Mouse (Mus musculus): Measurements from ENCODE around the gene Olah. TPM values are rescaled to one million over a fixed set of nuclear protein-coding genes. Genes with fewer than 3 reads are reported as not detected.

The Olah gene
- not detected for polyA plus RNA-seq (2014; fragmentation: Illumina TruSeq; extraction: RNeasy Lipid Tissue Mini Kit (QIAGEN cat#74804); ENCODE audit: low read depth, low replicate concordance)

DNA sequence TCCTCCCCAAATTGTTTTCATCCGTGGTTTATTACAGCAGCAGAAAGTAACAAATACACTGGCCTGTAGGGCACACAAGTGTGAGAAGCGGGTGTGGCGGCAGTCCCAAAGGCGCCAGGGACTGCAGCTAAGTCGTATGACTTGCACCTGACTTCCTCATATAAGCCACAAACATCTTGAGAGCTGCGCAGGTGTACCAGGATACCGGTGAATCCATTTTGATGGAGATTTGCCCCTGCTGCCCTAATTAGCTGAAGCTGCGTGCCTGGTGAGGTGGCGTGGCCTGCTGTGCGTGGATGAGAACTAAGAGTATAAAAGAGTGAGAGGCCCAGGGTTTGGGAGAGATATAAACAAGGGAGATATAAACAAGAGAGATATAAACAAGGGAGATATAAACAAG, at the start of gene Olah:
Gene Olah (minus strand): TSS at position 101 of the 400 bp plus-strand sequence.

DNA sequence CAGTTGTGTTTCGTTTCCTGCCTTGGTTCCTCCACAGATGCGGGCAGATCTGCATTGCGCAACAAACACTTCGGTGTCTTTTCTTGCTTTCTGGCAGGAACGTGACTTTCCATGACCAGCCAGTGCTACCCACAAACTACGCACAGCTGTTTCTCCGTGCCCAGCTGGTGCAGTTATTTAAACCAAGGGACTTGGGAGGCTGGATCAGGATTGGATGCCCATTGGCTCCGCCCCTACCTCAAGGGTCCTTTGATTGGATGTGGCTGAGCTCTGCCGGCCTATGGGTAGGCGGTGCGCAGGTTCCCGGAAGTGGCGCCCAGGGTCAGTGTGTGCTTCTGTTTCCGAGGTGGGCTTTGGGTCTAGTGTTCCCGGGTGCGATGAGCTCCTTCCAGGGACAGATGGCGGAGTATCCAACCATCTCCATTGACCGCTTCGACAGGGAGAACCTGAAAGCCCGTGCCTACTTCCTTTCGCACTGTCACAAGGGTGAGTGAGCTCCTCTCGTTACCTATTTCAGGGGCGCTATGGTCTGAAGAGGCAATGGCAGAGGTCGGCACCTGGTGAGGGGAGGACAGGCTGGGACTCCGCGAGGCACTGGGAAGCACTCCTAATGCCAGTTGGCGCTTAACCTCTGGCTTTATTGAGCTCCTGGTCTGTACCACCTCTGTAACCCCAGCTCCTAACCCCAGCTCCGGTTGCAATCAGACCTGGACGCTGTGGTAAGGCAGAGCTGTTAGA, 27.0 kb upstream of the Olah start, which contains the start of gene Dclre1c:
Gene Dclre1c (plus strand): TSS at position 291 of the 738 bp plus-strand sequence.

DNA sequence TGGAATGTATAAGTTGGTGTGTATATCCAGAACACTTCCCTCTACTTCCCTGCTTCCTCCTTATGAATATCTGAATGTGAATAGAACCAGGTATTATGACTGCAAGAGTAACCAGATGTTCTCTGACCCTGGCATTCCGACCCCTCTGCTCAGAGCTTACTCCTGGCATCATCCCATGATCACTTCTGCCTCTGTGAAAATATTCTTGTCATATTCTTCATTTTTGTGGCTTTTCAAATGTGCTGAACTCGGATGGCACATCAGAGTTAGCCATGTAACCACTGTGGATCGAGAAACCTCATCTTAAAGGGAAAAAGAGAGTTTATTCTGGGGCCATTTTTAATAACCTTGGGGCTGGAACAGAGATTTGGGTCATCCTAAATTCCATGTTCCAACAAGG, 25.5 kb upstream of the Olah start, which contains the start of gene Meig1:
Gene Meig1 (minus strand): TSS at position 101 of the 400 bp plus-strand sequence.

DNA sequence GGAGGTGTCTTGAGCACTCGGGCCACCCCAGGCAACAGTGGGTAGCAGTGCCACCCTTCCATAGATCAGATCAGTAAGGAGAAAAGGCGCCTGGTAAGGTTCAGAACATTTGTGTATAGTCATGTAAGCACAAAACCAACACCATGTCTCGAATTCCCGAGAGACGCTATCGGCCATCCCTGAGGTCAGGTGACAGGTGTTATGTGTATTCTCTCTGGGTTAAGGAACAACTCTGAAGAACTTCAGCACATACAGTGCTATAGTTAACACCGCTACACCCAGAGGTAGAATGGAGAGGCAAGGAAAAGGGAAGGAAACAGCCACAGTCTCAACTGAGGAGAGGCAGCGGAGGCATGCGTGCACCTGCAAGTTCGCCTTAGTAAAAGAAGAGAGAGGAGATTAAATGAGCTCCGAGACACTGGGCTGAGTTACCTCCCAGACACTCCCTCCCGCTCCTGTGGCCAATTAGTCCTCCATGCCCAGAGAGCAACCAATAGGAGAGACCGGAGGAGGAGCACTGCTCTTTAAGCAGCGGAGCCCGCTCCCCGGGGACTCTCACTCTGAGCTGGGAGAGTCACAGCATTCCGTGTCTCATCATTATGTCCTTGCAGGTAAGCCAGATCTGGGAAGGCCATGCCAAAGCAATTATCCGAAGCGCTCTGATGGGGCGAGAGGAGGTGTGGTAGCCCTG, 61.3 kb downstream of the Olah start, which contains the start of gene Acbd7:
Gene Acbd7 (plus strand): TSS at position 558 of the 691 bp plus-strand sequence.

DNA sequence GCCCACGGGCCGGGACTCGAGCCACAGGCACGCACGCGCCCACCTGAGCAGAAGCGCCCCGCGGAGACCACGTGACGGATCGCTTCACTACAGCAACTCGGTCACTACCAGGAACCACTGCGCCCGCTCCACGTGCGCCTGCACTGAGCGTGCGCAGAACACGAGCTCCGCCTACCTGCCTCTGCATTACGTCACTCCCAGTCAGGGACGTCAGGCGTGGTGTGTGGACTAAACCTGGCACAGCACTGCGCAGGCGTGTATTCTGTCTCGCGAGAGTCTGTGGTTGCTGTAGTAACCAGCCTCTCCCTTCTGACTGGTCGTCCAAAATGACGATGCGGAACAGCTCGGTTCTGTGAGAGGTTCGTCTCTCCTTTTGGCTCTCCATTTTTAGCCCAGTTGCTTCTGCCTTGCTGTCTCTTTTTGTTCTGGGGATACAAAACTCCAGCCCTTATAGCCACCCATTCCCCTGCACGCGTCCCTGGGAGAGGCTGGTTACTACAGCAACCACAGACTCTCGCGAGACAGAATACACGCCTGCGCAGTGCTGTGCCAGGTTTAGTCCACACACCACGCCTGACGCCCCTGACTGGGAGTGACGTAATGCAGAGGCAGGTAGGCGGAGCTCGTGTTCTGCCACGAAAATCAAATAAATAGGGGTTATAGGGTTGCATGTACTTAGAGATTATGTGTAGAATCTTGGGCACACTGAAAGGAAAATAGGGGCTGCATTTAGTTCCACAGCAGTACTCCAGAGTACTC, 64.3 kb downstream of the Olah start, which contains the start of gene Rpp38:
Gene Rpp38 (minus strand): TSS at position 160 of the 759 bp plus-strand sequence.

Other genes with a start within 250 kb of the Olah start
- 7.6 TPM for gene Nmt2, start 113.0 kb downstream of the Olah start, polyA plus RNA-seq (2014; fragmentation: Illumina TruSeq; extraction: RNeasy Lipid Tissue Mini Kit (QIAGEN cat#74804); ENCODE audit: low read depth, low replicate concordance)
- gene Rpp38, start 64.6 kb downstream of the Olah start, polyA plus RNA-seq (2014; fragmentation: Illumina TruSeq; extraction: RNeasy Lipid Tissue Mini Kit (QIAGEN cat#74804); ENCODE audit: low read depth, low replicate concordance), result 6.9 TPM
- gene Acbd7, start 61.0 kb downstream of the Olah start, polyA plus RNA-seq (2014; fragmentation: Illumina TruSeq; extraction: RNeasy Lipid Tissue Mini Kit (QIAGEN cat#74804); ENCODE audit: low read depth, low replicate concordance), result 1.2 TPM
- gene Meig1, start 25.4 kb upstream of the Olah start, polyA plus RNA-seq (2014; fragmentation: Illumina TruSeq; extraction: RNeasy Lipid Tissue Mini Kit (QIAGEN cat#74804); ENCODE audit: low read depth, low replicate concordance), result 3.0 TPM
- 3.7 TPM for gene Dclre1c, start 26.9 kb upstream of the Olah start, polyA plus RNA-seq (2014; fragmentation: Illumina TruSeq; extraction: RNeasy Lipid Tissue Mini Kit (QIAGEN cat#74804); ENCODE audit: low read depth, low replicate concordance)
- gene Suv39h2, start 77.8 kb upstream of the Olah start, polyA plus RNA-seq (2014; fragmentation: Illumina TruSeq; extraction: RNeasy Lipid Tissue Mini Kit (QIAGEN cat#74804); ENCODE audit: low read depth, low replicate concordance), result 1.5 TPM
- 0.99 TPM for gene Gm45902, start 115.6 kb upstream of the Olah start, polyA plus RNA-seq (2014; fragmentation: Illumina TruSeq; extraction: RNeasy Lipid Tissue Mini Kit (QIAGEN cat#74804); ENCODE audit: low read depth, low replicate concordance)
- gene Hspa14, start 115.6 kb upstream of the Olah start, polyA plus RNA-seq (2014; fragmentation: Illumina TruSeq; extraction: RNeasy Lipid Tissue Mini Kit (QIAGEN cat#74804); ENCODE audit: low read depth, low replicate concordance), result 28.4 TPM
- 25.5 TPM for gene Cdnf, start 115.8 kb upstream of the Olah start, polyA plus RNA-seq (2014; fragmentation: Illumina TruSeq; extraction: RNeasy Lipid Tissue Mini Kit (QIAGEN cat#74804); ENCODE audit: low read depth, low replicate concordance)
- gene Fam107b, start 173.3 kb upstream of the Olah start, polyA plus RNA-seq (2014; fragmentation: Illumina TruSeq; extraction: RNeasy Lipid Tissue Mini Kit (QIAGEN cat#74804); ENCODE audit: low read depth, low replicate concordance), result 4.8 TPM